Mouse (Mus musculus): Measurements from ENCODE around the gene Hist1h4a. TPM values are rescaled to one million over a fixed set of nuclear protein-coding genes. Genes with fewer than 3 reads are reported as not detected.
"Not testable (repeated sequence)": the region's sequence is repeated elsewhere in the genome, so short reads cannot be mapped to it uniquely, and the experiment has no call there.

Gene Hist1h4a
- polyA plus RNA-seq, 1 experiment from 2014 or later, result 0.60 TPM

- H3K4me3 ChIP-seq (ENCODE audit: low read length), result no peak overlapping the region
- no peaks in the 10 kb centered on the region for H3K36me3 ChIP-seq (ENCODE audit: control insufficient read depth, insufficient read depth, low read length)
- H3K4me2 ChIP-seq (ENCODE audit: low read depth, low read length), result no peak overlapping the region
- 80% methylated on average over 4 of the region's 4 CpGs for WGBS
- H3K9me3 ChIP-seq (ENCODE audit: control insufficient read depth, low read length), result no peaks in the 10 kb centered on the region
- no peak overlapping the region for H3K9ac ChIP-seq (ENCODE audit: low read depth, low read length)
- no peaks in the 10 kb centered on the region for H3K4me1 ChIP-seq (ENCODE audit: control insufficient read depth, insufficient read depth, low read length)
- no peaks in the 10 kb centered on the region for H3K27me3 ChIP-seq (replicated peaks; ENCODE audit: control insufficient read depth, insufficient read depth, low read length)
- ATAC-seq, result no peak
- H3K27ac ChIP-seq (ENCODE audit: low read length), result no peak overlapping the region
Observed at GRCm38 (mm10) chr13:23724239-23724638, 36.8 kb downstream of the Hist1h4a start.

DNA sequence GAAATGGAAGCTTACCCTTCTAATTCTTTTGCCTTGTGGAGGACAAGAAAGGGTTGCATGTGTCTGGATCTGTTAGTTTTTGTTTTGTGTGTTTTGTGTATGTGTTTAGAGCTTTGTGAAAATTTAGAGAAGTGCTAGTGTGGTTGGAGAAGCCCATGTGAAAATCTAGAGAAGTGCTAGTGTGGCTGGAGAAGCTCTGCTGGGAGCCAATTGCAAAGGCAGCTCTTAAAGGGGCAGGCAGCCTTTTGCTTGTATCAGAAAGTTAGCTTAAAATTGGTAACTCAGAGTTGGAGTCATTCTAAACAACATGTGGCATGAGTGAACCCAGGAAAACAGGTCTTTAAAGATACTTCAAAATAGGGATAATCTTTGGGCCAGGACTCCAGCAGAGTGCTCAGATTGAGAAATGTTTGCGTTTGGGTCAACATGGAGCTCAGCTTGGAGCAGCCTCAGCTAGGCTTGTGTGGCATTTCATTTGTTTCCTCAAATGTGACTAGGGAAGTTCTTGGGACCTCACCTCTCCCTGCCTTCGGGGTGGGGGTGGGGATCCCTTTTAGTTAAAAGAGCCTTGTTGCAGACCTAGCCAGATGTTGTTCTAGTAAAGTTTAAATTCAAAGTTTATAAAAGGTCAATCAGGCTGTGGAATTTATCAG is 43.3 kb downstream of the Hist1h4a start:
- H3K9me3 ChIP-seq (ENCODE audit: control insufficient read depth, low read length); H3K4me3 ChIP-seq (ENCODE audit: low read length); H3K4me1 ChIP-seq (ENCODE audit: control insufficient read depth, insufficient read depth, low read length); H3K27me3 ChIP-seq (replicated peaks; ENCODE audit: control insufficient read depth, insufficient read depth, low read length); H3K36me3 ChIP-seq (ENCODE audit: control insufficient read depth, insufficient read depth, low read length); H3K27ac ChIP-seq (ENCODE audit: low read length); H3K9ac ChIP-seq (ENCODE audit: low read depth, low read length); ATAC-seq; H3K4me2 ChIP-seq (ENCODE audit: low read depth, low read length): not testable (repeated sequence)
- WGBS, result 16% methylated on average over 2 of the region's 2 CpGs

- no peak overlapping the region for H3K4me3 ChIP-seq (ENCODE audit: low read length)
- no peak overlapping the region for H3K9ac ChIP-seq (ENCODE audit: low read depth, low read length)
- H3K9me3 ChIP-seq (ENCODE audit: control insufficient read depth, low read length), result no peaks in the 10 kb centered on the region
- no peak overlapping the region for H3K4me2 ChIP-seq (ENCODE audit: low read depth, low read length)
- no peak overlapping the region for H3K27ac ChIP-seq (ENCODE audit: low read length)
- H3K36me3 ChIP-seq (ENCODE audit: control insufficient read depth, insufficient read depth, low read length), result no peaks in the 10 kb centered on the region
- WGBS, result 48% methylated on average over 11 of the region's 11 CpGs
- no peaks in the 10 kb centered on the region for H3K4me1 ChIP-seq (ENCODE audit: control insufficient read depth, insufficient read depth, low read length)
- no peak for ATAC-seq
- H3K27me3 ChIP-seq (replicated peaks; ENCODE audit: control insufficient read depth, insufficient read depth, low read length), result no peaks in the 10 kb centered on the region
Observed at GRCm38 (mm10) chr13:23717176-23717575, 43.9 kb downstream of the Hist1h4a start.

- H3K27me3 ChIP-seq (replicated peaks; ENCODE audit: control insufficient read depth, insufficient read depth, low read length), result no peaks in the 10 kb centered on the region
- H3K36me3 ChIP-seq (ENCODE audit: control insufficient read depth, insufficient read depth, low read length), result no peaks in the 10 kb centered on the region
- no peak for ATAC-seq
- WGBS, result 83% methylated on average over 5 of the region's 5 CpGs
- no peak overlapping the region for H3K9ac ChIP-seq (ENCODE audit: low read depth, low read length)
- no peak overlapping the region for H3K4me2 ChIP-seq (ENCODE audit: low read depth, low read length)
- H3K27ac ChIP-seq (ENCODE audit: low read length), result no peak overlapping the region
- no peak overlapping the region for H3K4me3 ChIP-seq (ENCODE audit: low read length)
- no peaks in the 10 kb centered on the region for H3K4me1 ChIP-seq (ENCODE audit: control insufficient read depth, insufficient read depth, low read length)
- H3K9me3 ChIP-seq (ENCODE audit: control insufficient read depth, low read length), result no peaks in the 10 kb centered on the region
Observed at GRCm38 (mm10) chr13:23716261-23717042, 44.6 kb downstream of the Hist1h4a start.

Small RNA genes lying within 50 kb of the gene (microRNA-seq; reads per million reads assigned to microRNA genes)
- gene Gm44314, result not detected
- gene Gm44484, result not detected

Other genes with a start within 250 kb of the Hist1h4a start
- 3.5 and 3.7 TPM in 2 replicates for gene Hist1h4h, start 230.2 kb downstream of the Hist1h4a start, polyA plus RNA-seq (2015; fragmentation: Nextera tagmentation; extraction: Ambion mirVana)
- gene Hist1h2af, start 227.3 kb downstream of the Hist1h4a start, polyA plus RNA-seq (2015; fragmentation: Nextera tagmentation; extraction: Ambion mirVana), result 2.5 and 3.6 TPM in 2 replicates
- gene Hist1h3g, start 225.8 kb downstream of the Hist1h4a start, polyA plus RNA-seq (2015; fragmentation: Nextera tagmentation; extraction: Ambion mirVana), result 2.6 and 3.7 TPM in 2 replicates
- 0.65 and 0.94 TPM in 2 replicates for gene Hist1h2bh, start 217.8 kb downstream of the Hist1h4a start, polyA plus RNA-seq (2015; fragmentation: Nextera tagmentation; extraction: Ambion mirVana)
- gene Hist1h3f, start 217.2 kb downstream of the Hist1h4a start, polyA plus RNA-seq (2015; fragmentation: Nextera tagmentation; extraction: Ambion mirVana), result 0.44 and 0.60 TPM in 2 replicates
- 0.68 and 0.98 TPM in 2 replicates for gene Hist1h4f, start 209.6 kb downstream of the Hist1h4a start, polyA plus RNA-seq (2015; fragmentation: Nextera tagmentation; extraction: Ambion mirVana)
- 0.28 and 0.42 TPM in 2 replicates for gene Hist1h1d, start 208.0 kb downstream of the Hist1h4a start, polyA plus RNA-seq (2015; fragmentation: Nextera tagmentation; extraction: Ambion mirVana)
- gene Hist1h3e, start 198.9 kb downstream of the Hist1h4a start, polyA plus RNA-seq (2015; fragmentation: Nextera tagmentation; extraction: Ambion mirVana), result 2.7 and 4.1 TPM in 2 replicates
- gene Hist1h2ae, start 190.0 kb downstream of the Hist1h4a start, polyA plus RNA-seq (2015; fragmentation: Nextera tagmentation; extraction: Ambion mirVana), result 39.1 and 46.5 TPM in 2 replicates
- 8.7 and 8.8 TPM in 2 replicates for gene Hist1h2bg, start 189.8 kb downstream of the Hist1h4a start, polyA plus RNA-seq (2015; fragmentation: Nextera tagmentation; extraction: Ambion mirVana)
- 0.62 and 2.1 TPM in 2 replicates for gene Hist1h2bf, start 187.0 kb downstream of the Hist1h4a start, polyA plus RNA-seq (2015; fragmentation: Nextera tagmentation; extraction: Ambion mirVana)
- 0.65 and 2.7 TPM in 2 replicates for gene Hist1h2ad, start 186.8 kb downstream of the Hist1h4a start, polyA plus RNA-seq (2015; fragmentation: Nextera tagmentation; extraction: Ambion mirVana)
- gene Hist1h3d, start 185.5 kb downstream of the Hist1h4a start, polyA plus RNA-seq (2015; fragmentation: Nextera tagmentation; extraction: Ambion mirVana), result 3.8 and 4.8 TPM in 2 replicates
- gene Hist1h4d, start 179.6 kb downstream of the Hist1h4a start, polyA plus RNA-seq (2015; fragmentation: Nextera tagmentation; extraction: Ambion mirVana), result 61.7 and 73.9 TPM in 2 replicates
- 1.4 and 2.3 TPM in 2 replicates for gene Hist1h2be, start 140.1 kb downstream of the Hist1h4a start, polyA plus RNA-seq (2015; fragmentation: Nextera tagmentation; extraction: Ambion mirVana)
- 10.4 and 13.7 TPM in 2 replicates for gene Hist1h1e, start 138.7 kb downstream of the Hist1h4a start, polyA plus RNA-seq (2015; fragmentation: Nextera tagmentation; extraction: Ambion mirVana)
- gene Hist1h2ac, start 77.3 kb downstream of the Hist1h4a start, polyA plus RNA-seq (2015; fragmentation: Nextera tagmentation; extraction: Ambion mirVana), result 0.94 and 1.0 TPM in 2 replicates
- gene Hist1h2bc, start 77.0 kb downstream of the Hist1h4a start, polyA plus RNA-seq (2015; fragmentation: Nextera tagmentation; extraction: Ambion mirVana), result 101 and 110 TPM in 2 replicates
- gene Hist1h1t, start 65.4 kb downstream of the Hist1h4a start, polyA plus RNA-seq (2015; fragmentation: Nextera tagmentation; extraction: Ambion mirVana), result 0.15 and 0.20 TPM in 2 replicates
- 2.9 and 3.1 TPM in 2 replicates for gene Hist1h4c, start 62.8 kb downstream of the Hist1h4a start, polyA plus RNA-seq (2015; fragmentation: Nextera tagmentation; extraction: Ambion mirVana)
- 8.5 and 9.7 TPM in 2 replicates for gene Hfe, start 50.4 kb downstream of the Hist1h4a start, polyA plus RNA-seq (2015; fragmentation: Nextera tagmentation; extraction: Ambion mirVana)
- gene Hist1h1c, start 22.4 kb downstream of the Hist1h4a start, polyA plus RNA-seq (2015; fragmentation: Nextera tagmentation; extraction: Ambion mirVana), result 33.6 and 35.3 TPM in 2 replicates
- 3.2 and 4.9 TPM in 2 replicates for gene Hist1h3c, start 15.6 kb downstream of the Hist1h4a start, polyA plus RNA-seq (2015; fragmentation: Nextera tagmentation; extraction: Ambion mirVana)
- 1.7 and 2.0 TPM in 2 replicates for gene Hist1h2bb, start 14.5 kb downstream of the Hist1h4a start, polyA plus RNA-seq (2015; fragmentation: Nextera tagmentation; extraction: Ambion mirVana)
- gene Hist1h2ab, start 10.1 kb downstream of the Hist1h4a start, polyA plus RNA-seq (2015; fragmentation: Nextera tagmentation; extraction: Ambion mirVana), result 16.9 and 20.0 TPM in 2 replicates
- 4.7 and 7.4 TPM in 2 replicates for gene Hist1h3b, start 9.0 kb downstream of the Hist1h4a start, polyA plus RNA-seq (2015; fragmentation: Nextera tagmentation; extraction: Ambion mirVana)
- gene Hist1h4b, start 4.2 kb downstream of the Hist1h4a start, polyA plus RNA-seq (2015; fragmentation: Nextera tagmentation; extraction: Ambion mirVana), result 1.4 and 2.1 TPM in 2 replicates
- 3.1 and 4.2 TPM in 2 replicates for gene Hist1h3a, start 1.2 kb upstream of the Hist1h4a start, polyA plus RNA-seq (2015; fragmentation: Nextera tagmentation; extraction: Ambion mirVana)
- gene Hist1h1a, start 2.4 kb upstream of the Hist1h4a start, polyA plus RNA-seq (2015; fragmentation: Nextera tagmentation; extraction: Ambion mirVana), result 0.38 and 0.99 TPM in 2 replicates
- 0.11 and 0.12 TPM in 2 replicates for gene Trim38, start 8.7 kb upstream of the Hist1h4a start, polyA plus RNA-seq (2015; fragmentation: Nextera tagmentation; extraction: Ambion mirVana)
- 0.11 TPM in 1 of 2 replicates, not detected in the other for gene Slc17a2, start 45.8 kb upstream of the Hist1h4a start, polyA plus RNA-seq (2015; fragmentation: Nextera tagmentation; extraction: Ambion mirVana)
- 0.22 and 0.35 TPM in 2 replicates for gene Slc17a3, start 78.2 kb upstream of the Hist1h4a start, polyA plus RNA-seq (2015; fragmentation: Nextera tagmentation; extraction: Ambion mirVana)
- 0.77 and 0.97 TPM in 2 replicates for gene Slc17a1, start 106.5 kb upstream of the Hist1h4a start, polyA plus RNA-seq (2015; fragmentation: Nextera tagmentation; extraction: Ambion mirVana)
- gene Slc17a4, start 153.8 kb upstream of the Hist1h4a start, polyA plus RNA-seq (2015; fragmentation: Nextera tagmentation; extraction: Ambion mirVana), result 24.8 and 31.7 TPM in 2 replicates
- gene Hist1h2ba, start 172.9 kb upstream of the Hist1h4a start, polyA plus RNA-seq (2015; fragmentation: Nextera tagmentation; extraction: Ambion mirVana), result not detected in 2 replicates
- not detected in 2 replicates for gene Hist1h2aa, start 173.2 kb upstream of the Hist1h4a start, polyA plus RNA-seq (2015; fragmentation: Nextera tagmentation; extraction: Ambion mirVana)
- gene Scgn, start 230.0 kb upstream of the Hist1h4a start, polyA plus RNA-seq (2015; fragmentation: Nextera tagmentation; extraction: Ambion mirVana), result 7.5 and 7.9 TPM in 2 replicates

Measured in intestine, embryonic 16.5 days (tissue).